Mouse (Mus musculus) frontal cortex, postnatal 14 days (tissue): ENCODE data around the gene Atxn1.

Source experiments
- DNase-seq, 2 experiments: peaks; one replicate each; pipeline ENCODE4 v3.0.0; 2022; ENCODE audit warnings: low spot score in 2 of 2

Atxn1 gene

GRCm38 (mm10) chr13:45964853-45965593, at the start of gene Atxn1:
Gene Atxn1, minus strand, starts transcription at chr13:45965008.
- DNase-seq, result peak; percentile 48 to 56

- no peak for DNase-seq
Observed at GRCm38 (mm10) chr13:46011232-46011631, 46.4 kb upstream of the Atxn1 start.

- DNase-seq, result no peak
Observed at GRCm38 (mm10) chr13:46010075-46010474, 45.3 kb upstream of the Atxn1 start.

- DNase-seq, result no peak
Observed at GRCm38 (mm10) chr13:46008831-46009666, 44.2 kb upstream of the Atxn1 start.

GRCm38 (mm10) chr13:46006211-46007102, 41.6 kb upstream of the Atxn1 start:
- DNase-seq, result peak in 1 of 2 experiments; percentile 39

GRCm38 (mm10) chr13:46005656-46006055, 40.8 kb upstream of the Atxn1 start:
- no peak for DNase-seq

- DNase-seq, result no peak
Observed at GRCm38 (mm10) chr13:46001356-46001755, 36.5 kb upstream of the Atxn1 start.

GRCm38 (mm10) chr13:45992953-45993352, 28.1 kb upstream of the Atxn1 start:
- DNase-seq, result no peak

- DNase-seq, result no peak
Observed at GRCm38 (mm10) chr13:45990486-45990885, 25.7 kb upstream of the Atxn1 start.

- DNase-seq, result no peak
Observed at GRCm38 (mm10) chr13:45979246-45979645, 14.4 kb upstream of the Atxn1 start.

GRCm38 (mm10) chr13:45976894-45977293, 12.1 kb upstream of the Atxn1 start:
- DNase-seq, result no peak

- DNase-seq, result no peak
Observed at GRCm38 (mm10) chr13:45974651-45975050, 9.8 kb upstream of the Atxn1 start.

GRCm38 (mm10) chr13:45973972-45974490, 9.2 kb upstream of the Atxn1 start:
- DNase-seq, result no peak

- DNase-seq, result no peak
Observed at GRCm38 (mm10) chr13:45970920-45971536, 6.2 kb upstream of the Atxn1 start.

GRCm38 (mm10) chr13:45968206-45968605, 3.4 kb upstream of the Atxn1 start:
- no peak for DNase-seq

- no peak for DNase-seq
Observed at GRCm38 (mm10) chr13:45967371-45967770, 2.6 kb upstream of the Atxn1 start.

- DNase-seq, result no peak
Observed at GRCm38 (mm10) chr13:45966586-45966985, 1.8 kb upstream of the Atxn1 start.

GRCm38 (mm10) chr13:45965594-45966432, 1.0 kb upstream of the Atxn1 start:
- DNase-seq, result peak; percentile 33 to 59

GRCm38 (mm10) chr13:45964331-45964852, 416 bp downstream of the Atxn1 start:
- peak; percentile 40 to 45 for DNase-seq
